Mouse (Mus musculus) brain, embryonic 14.5 days (tissue): Measurements from ENCODE around the gene Nob1. TPM values are rescaled to one million over a fixed set of nuclear protein-coding genes. Genes with fewer than 3 reads are reported as not detected.

Experiments used
- DNase-seq: peaks from one replicate; pipeline ENCODE4 v3.0.0-alpha.2; 2011; ENCODE audit warnings: low read depth
- CTCF ChIP-seq: fragments of 200-500 bp; IDR thresholded peaks from 2 replicates; pipeline ENCODE4 v1.5.1; 2012; ENCODE audit warnings: inconsistent platforms, mild to moderate bottlenecking, moderate library complexity, borderline replicate concordance; ENCODE audit not compliant: insufficient read depth, insufficient read length; ENCODE audit errors: extremely low read depth
- POLR2A ChIP-seq: fragments of 200-500 bp; IDR thresholded peaks from 2 replicates; pipeline ENCODE4 v1.6.1; 2012; ENCODE audit warnings: mild to moderate bottlenecking, inconsistent platforms, borderline replicate concordance; ENCODE audit not compliant: poor library complexity, insufficient read depth, insufficient read length, severe bottlenecking; ENCODE audit errors: extremely low read depth
- polyA plus RNA-seq: library from polyadenylated mRNA; depleted of rRNA; stranded (reverse); fragments of >200 nt; gene quantifications from 2 replicates; pipeline ENCODE4 v1.2.3, GENCODE M21; 2012

The Nob1 gene
- polyA plus RNA-seq, 1 experiment = 77.5 TPM

DNA sequence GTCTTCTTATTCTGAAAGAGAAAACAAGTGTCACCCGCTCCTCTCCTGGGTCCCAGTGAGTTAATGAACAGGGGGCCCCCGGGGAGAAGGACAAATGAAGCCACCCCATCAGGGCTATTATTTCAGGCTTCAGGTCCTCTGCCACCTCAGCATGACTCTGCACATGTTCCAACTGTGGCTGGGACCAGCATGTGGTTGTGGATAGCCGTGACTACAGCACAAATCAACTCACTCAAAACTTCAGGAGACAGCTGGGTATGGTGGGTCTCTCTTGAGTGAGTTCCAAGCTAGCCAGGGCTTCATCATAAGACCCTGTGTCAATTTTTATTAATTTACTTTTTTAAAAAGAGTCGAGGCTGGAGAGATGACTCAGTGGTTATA is 33.7 kb downstream of the Nob1 start:
- TF ChIP-seq POLR2A (no peak), CTCF (no peak)
- DNase-seq = no peak

DNA sequence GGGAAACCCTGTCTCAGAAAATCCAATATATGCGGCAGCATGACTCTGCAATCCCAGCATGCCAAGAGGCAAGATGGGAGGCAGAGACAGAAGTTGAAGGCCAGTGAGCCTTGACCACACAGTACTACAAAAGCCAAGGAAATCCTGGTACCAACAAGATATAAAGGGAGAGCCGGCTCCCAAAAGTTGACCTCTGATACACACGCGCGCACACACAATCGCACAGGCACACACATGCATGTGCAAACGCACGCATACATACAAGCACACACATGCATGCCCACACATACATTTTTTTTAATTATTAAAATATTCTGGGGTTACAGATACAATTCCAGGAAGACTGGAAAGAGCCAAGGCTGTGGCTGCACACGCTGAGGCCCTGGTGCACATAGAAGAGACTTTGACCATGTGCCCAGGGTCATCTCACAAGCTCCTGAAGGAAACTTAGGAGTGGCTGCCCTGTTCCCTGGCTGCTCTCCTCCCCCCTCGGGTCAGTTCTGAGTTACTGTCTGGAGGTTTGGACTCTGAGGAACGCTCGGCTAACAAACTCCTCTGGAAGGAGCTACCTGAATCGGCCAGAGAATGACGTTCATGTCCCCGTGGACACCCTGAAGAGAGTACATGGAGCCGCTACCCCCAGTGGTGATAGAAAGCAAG is 34.2 kb downstream of the Nob1 start:
- TF ChIP-seq POLR2A (no peak), CTCF (no peak)
- no peak for DNase-seq

DNA sequence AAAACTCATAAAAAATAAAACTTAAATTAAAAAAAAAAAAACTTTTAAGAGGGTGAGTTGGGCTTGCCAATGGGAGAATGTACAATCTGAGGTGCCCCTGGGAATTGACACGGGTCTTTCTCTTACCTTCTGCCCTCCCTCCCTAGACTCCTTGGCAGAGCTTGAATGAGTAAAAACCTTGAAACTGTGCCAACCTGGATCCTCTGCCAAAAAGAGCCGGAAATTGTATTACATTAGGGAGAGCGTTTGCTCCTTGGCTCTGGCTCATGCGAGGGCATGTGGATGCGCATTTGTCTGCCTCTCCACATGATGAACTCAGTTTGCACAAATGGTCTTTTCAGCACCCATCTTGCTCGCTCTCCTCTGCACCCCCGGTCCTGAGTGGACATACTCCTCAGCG is 35.3 kb downstream of the Nob1 start:
- TF ChIP-seq POLR2A = no peak
- no peak for TF ChIP-seq CTCF
- peak; percentile 93 for DNase-seq

DNA sequence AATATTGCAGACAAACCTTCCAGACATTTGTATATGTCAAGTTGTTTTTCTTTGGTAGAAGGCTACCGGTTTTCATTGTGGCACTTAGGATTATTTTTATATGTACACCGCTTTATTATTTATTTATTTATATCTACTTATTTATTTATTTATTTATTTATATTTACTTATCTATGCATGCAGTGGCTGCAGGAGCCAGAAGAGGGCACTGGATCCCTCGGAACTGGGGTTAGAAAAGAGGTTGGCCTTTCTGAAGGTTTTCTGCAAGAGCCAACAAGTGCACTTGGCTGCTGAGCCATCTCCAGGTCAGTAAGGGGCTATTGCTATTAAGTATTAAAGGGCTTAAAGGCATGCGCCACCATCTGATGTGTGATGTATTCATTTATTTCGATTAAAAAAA is 37.0 kb downstream of the Nob1 start:
- peak; percentile 58 for DNase-seq

DNA sequence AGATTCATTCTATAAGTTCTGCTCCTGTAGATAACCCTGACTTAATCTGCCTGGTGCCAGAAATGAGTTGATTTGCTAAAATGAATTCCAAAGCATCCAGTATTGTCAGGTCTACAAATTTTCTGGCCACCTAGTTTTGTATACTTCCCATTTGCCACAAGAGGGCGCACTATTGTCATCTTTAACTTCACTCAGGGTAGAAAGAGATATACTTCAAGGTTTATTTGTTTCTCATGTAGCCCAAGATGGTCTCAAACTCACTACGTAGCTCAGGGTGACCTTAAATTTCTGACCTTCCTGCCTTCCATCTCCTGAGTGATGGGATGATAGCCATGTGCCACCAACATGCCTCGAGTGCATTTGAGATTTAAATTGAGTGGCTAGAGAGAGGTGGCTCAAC is 38.2 kb downstream of the Nob1 start:
- no peak for TF ChIP-seq CTCF
- no peak for TF ChIP-seq POLR2A
- DNase-seq = peak; percentile 78

More for the DNA sequence above, 37.0 kb downstream of the Nob1 start:
- TF ChIP-seq CTCF (peak; percentile 47; the same call in 1 of the 2 replicates), POLR2A (no peak)

DNA sequence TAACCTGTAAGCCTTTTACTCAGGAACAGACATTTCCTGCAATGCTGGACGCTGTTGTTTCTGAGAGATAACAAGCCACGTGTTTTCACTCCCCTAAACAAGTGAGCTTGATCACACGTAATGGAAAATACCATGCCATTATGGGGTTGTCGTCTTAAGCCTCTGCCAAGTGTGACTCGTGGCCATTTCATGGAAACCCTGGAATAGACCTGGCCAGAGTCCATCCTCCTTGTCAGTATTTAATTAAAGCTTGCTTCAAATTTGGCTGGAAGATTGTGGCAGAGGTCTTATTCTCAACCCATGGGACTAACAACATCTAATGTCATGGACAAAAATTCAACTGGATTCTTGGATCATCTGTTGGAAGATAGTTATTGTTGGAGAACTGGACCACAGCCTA is 38.7 kb downstream of the Nob1 start:
- DNase-seq = peak; percentile 75

DNA sequence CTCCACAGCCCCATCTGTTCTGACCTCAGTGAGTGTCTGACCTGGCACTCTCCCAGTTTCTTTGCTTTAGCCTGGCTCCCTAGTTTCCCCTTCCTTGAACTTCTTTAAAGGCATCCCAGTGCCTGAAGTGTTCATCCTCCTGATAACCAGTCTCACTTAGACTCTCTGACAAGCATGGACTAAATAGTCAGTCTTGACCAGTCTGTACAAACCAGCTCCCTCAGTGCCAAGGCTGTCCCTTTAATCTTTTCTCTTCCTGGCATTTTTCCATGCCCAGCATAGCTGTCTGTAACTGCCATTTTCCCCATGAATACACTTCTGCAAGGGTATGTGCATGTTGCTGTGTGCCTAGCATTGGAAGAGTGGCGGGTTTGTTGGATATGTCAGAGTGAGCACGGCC is 39.8 kb downstream of the Nob1 start:
- DNase-seq = no peak
- TF ChIP-seq CTCF = no peak
- no peak for TF ChIP-seq POLR2A

More for the DNA sequence above, 38.7 kb downstream of the Nob1 start:
- TF ChIP-seq POLR2A (no peak), CTCF (no peak)

DNA sequence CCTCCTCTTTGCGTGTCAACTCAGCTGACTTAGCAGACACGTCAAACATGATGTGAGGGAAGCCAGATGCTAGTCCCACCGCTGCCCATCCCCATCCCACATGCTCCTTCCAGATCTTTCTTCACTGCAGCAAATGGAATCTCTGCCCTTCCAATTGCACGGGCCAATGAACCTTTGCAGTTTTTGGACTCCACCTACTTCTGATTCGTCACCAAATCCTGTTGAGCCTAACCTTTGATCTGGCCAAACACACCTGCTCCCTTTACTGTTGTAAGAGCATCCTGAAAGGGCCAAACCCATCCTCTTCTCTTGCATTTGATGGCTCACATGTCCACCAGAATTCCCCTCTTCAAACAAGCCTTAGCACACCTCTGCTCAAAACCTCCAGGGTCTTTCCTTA is 40.2 kb downstream of the Nob1 start:
- no peak for DNase-seq
- TF ChIP-seq POLR2A (no peak), CTCF (no peak)

DNA sequence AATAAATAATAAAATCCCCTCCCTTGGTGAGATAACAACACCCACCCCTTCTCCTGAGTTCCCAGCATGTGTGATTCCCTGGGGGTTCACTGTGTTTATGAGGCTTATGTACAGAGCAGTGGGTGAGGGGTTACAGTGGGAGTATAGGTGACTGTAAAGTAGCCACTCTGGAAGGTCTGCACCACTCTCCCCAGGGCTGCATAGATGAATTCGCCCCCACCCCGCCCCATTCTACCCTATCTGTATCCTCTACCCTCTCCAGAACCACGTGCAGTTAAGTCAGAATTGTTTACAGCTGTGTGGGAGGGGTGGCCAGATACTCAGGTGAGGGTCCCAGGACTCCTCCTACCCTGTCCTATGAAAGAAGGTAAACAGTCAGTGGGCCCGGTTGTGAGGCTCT is 42.0 kb downstream of the Nob1 start:
- no peak for DNase-seq
- TF ChIP-seq POLR2A (no peak), CTCF (no peak)

DNA sequence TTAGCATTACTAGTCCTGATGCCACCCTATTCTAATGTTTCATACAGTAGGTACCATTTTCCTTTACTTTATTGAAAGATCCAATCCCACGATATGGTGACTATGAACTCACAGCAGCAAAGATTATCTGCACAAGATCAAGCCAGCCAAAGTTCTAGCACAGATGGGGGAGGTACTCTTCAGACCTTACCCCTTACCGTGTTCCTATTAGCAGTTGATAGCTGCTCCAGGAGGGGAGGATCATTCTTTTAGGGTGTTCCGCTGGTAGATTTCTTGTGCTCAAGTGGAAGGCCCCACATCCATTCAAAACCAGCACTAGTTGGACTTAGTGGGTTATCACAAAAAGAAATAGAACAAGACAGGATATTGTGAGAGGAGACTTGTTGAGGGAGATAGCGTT is 43.2 kb downstream of the Nob1 start:
- DNase-seq = no peak
- TF ChIP-seq POLR2A (no peak), CTCF (no peak)

DNA sequence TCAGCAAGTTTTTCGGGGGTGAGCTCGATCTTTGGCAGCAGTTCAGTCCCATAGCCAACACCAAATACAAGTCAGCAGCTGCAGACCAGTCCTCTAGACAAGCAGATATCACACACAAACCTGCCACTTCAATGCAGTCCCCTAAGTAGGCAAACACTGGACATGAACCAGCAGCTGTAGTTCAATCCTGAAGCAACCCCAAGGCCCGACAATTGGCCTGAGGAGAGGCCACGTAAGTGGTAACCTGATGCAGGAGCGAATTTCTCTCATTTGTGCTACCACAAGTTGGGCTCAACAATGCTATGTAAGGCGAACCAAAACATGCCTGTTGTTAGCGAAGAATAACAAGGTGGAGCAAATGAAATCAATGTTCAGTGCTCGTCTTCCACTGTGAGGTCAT is 44.1 kb downstream of the Nob1 start:
- DNase-seq = no peak
- TF ChIP-seq POLR2A = no peak
- TF ChIP-seq CTCF = no peak

DNA sequence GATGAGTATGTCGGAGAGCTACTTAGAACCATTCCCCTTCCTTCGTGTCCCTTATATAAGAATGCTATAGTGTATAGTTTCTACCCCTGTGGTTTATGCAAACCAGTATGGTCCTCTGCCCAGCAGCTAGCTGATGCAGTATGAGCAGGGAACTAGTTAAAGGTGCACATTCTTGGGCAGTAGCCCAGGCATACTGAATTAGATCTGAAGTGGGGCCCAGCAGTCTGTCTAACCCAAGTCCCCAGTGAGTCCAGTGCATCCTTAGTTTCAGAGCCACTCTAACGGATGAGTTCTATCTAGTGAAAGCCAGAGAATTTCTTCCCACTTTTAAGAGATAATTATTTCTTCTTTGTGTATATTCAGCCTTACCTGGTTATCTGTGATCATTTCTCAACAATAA is 47.5 kb downstream of the Nob1 start:
- TF ChIP-seq POLR2A (no peak), CTCF (no peak)
- no peak for DNase-seq
